Mouse (Mus musculus) ES-Bruce4 (cell line): ENCODE data around the gene Hps3.

Experiments used
- CTCF ChIP-seq: IDR thresholded peaks from one replicate; pipeline ENCODE4 v1.8.1; 2011; ENCODE audit warnings: low read depth, low read length
- POLR2A ChIP-seq: IDR thresholded peaks from one replicate; pipeline ENCODE4 v1.8.1; 2011; ENCODE audit warnings: low read length; ENCODE audit not compliant: insufficient read depth

DNA sequence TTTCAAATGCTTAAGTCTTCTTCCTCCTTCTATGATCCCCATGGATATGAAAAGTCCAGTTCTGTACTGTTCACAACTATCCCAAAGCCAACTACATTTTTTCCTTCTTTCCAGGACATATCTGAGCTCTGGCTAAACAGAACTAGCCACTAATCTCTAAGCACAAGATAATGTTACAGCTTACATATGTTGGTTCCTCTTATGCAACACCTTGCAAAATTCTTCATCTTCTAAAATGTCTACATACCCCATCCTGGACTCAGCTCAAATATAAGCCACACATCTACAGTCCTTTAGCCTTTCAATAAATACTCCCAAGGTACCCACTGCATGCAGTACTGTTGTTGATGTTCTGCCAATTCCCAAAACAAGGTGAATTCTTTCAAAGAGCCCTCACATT, 8.6 kb downstream of the Hps3 start:
- TF ChIP-seq CTCF (no peak), POLR2A (no peak)
